Mouse (Mus musculus) heart, postnatal 36 days (tissue): Measurements from ENCODE around the gene Ndufa13. TPM values are rescaled to one million over a fixed set of nuclear protein-coding genes. Genes with fewer than 3 reads are reported as not detected.

Experiments used
- DNase-seq, 2 experiments: peaks; one replicate each; pipeline ENCODE4 v3.0.0; 2021 to 2022
- intact Hi-C: fragments of 180-260 bp; cut with DNase I; formaldehyde crosslinking; loops from one replicate; pipeline ENCODE4 v1.15.1; 2025
- total RNA-seq, 2 experiments: library from RNA; stranded (reverse); gene quantifications; 2 replicates each; pipeline ENCODE4 v1.2.3; 2021

Ndufa13 gene
- total RNA-seq, 2 experiments from 2014 or later = 451 to 482 TPM

GRCm38 (mm10) chr8:69882021-69882756 is 20.2 kb downstream of the Ndufa13 start:
- DNase-seq = peak; percentile 40 to 56
- intact Hi-C loops = no loop called here

- intact Hi-C loops = no loop called here
- DNase-seq = no peak
These were observed 21.0 kb downstream of the Ndufa13 start for GRCm38 (mm10) chr8:69881261-69881865.

- intact Hi-C loops = no loop called here
- DNase-seq = no peak
These were observed 21.5 kb downstream of the Ndufa13 start for GRCm38 (mm10) chr8:69880841-69881240.

- no peak for DNase-seq
- intact Hi-C loops = no loop called here
These were observed 22.7 kb downstream of the Ndufa13 start for GRCm38 (mm10) chr8:69879678-69880077.

GRCm38 (mm10) chr8:69877992-69878391 is 24.4 kb downstream of the Ndufa13 start:
- intact Hi-C loops = no loop called here
- DNase-seq = no peak

- DNase-seq = no peak
- intact Hi-C loops = no loop called here
These were observed 25.0 kb downstream of the Ndufa13 start for GRCm38 (mm10) chr8:69877396-69877795.

- no peak for DNase-seq
- intact Hi-C loops = no loop called here
These were observed 25.4 kb downstream of the Ndufa13 start for GRCm38 (mm10) chr8:69876967-69877366.

GRCm38 (mm10) chr8:69876097-69876496 is 26.3 kb downstream of the Ndufa13 start:
- intact Hi-C loops = no loop called here
- no peak for DNase-seq

GRCm38 (mm10) chr8:69874654-69875053 is 27.7 kb downstream of the Ndufa13 start:
- no peak for DNase-seq
- intact Hi-C loops = loop anchor here (1.0 to 5.0 kb wide), 6 partner anchors 16 to 292 kb away; partner anchors contain the start of gene Zfp868

- intact Hi-C loops = loop anchor here (1.0 to 5.0 kb wide), 6 partner anchors 16 to 292 kb away; partner anchors contain the start of gene Zfp868
These were observed 28.2 kb downstream of the Ndufa13 start for GRCm38 (mm10) chr8:69874155-69874554.

GRCm38 (mm10) chr8:69870907-69871306 is 31.5 kb downstream of the Ndufa13 start:
- intact Hi-C loops = loop anchor here (5.0 kb wide), 1 partner anchor 244 kb away; the partner anchor contains the start of gene Zfp868

More at GRCm38 (mm10) chr8:69874155-69874554, 28.2 kb downstream of the Ndufa13 start:
- peak; percentile 74 to 84 for DNase-seq

GRCm38 (mm10) chr8:69870003-69870765 is 32.2 kb downstream of the Ndufa13 start:
- intact Hi-C loops = loop anchor here (5.0 kb wide), 1 partner anchor 243 kb away; the partner anchor contains the start of gene Zfp868
- no peak for DNase-seq

More at GRCm38 (mm10) chr8:69870907-69871306, 31.5 kb downstream of the Ndufa13 start:
- no peak for DNase-seq

GRCm38 (mm10) chr8:69867696-69868326 is 34.5 kb downstream of the Ndufa13 start:
- intact Hi-C loops = no loop called here

GRCm38 (mm10) chr8:69864180-69864579 is 38.2 kb downstream of the Ndufa13 start:
- no peak for DNase-seq
- intact Hi-C loops = no loop called here

More at GRCm38 (mm10) chr8:69867696-69868326, 34.5 kb downstream of the Ndufa13 start:
- DNase-seq = no peak

GRCm38 (mm10) chr8:69863387-69864020 is 38.9 kb downstream of the Ndufa13 start:
- intact Hi-C loops = no loop called here
- DNase-seq = no peak

GRCm38 (mm10) chr8:69861251-69861650 is 41.1 kb downstream of the Ndufa13 start:
- intact Hi-C loops = no loop called here
- DNase-seq = no peak

- intact Hi-C loops = no loop called here
- no peak for DNase-seq
These were observed 41.6 kb downstream of the Ndufa13 start for GRCm38 (mm10) chr8:69860807-69861206.

GRCm38 (mm10) chr8:69853869-69854268 is 48.5 kb downstream of the Ndufa13 start:
- intact Hi-C loops = no loop called here
- DNase-seq = no peak

- no peak for DNase-seq
- intact Hi-C loops = no loop called here
These were observed 51.3 kb downstream of the Ndufa13 start for GRCm38 (mm10) chr8:69850926-69851506.

- intact Hi-C loops = no loop called here
- DNase-seq = no peak
These were observed 52.5 kb downstream of the Ndufa13 start for GRCm38 (mm10) chr8:69849899-69850298.
